Mouse (Mus musculus) thymus, adult 2 months (tissue): ENCODE results near the gene Higd1c.
"Not testable (repeated sequence)": the region's sequence is repeated elsewhere in the genome, so short reads cannot be mapped to it uniquely, and the experiment has no call there.

ENCODE experiments used
- CTCF ChIP-seq: fragments of 200-500 bp; IDR thresholded peaks from 2 replicates; pipeline ENCODE4 v1.5.1; 2012; ENCODE audit warnings: mild to moderate bottlenecking, control low read depth, low read length, moderate library complexity, borderline replicate concordance; ENCODE audit not compliant: control insufficient read depth, poor library complexity, insufficient read depth; ENCODE audit errors: extremely low read depth
- POLR2A ChIP-seq: fragments of 200-500 bp; IDR thresholded peaks from 2 replicates; pipeline ENCODE4 v1.6.1; 2012; ENCODE audit warnings: mild to moderate bottlenecking, low read length, control low read depth, moderate library complexity; ENCODE audit not compliant: control insufficient read depth, poor library complexity, insufficient read depth; ENCODE audit errors: extremely low read depth

- not testable (repeated sequence) for TF ChIP-seq POLR2A, CTCF
These were observed 1.6 kb downstream of the Higd1c start for GRCm38 (mm10) chr15:100365967-100366366.
